Mouse (Mus musculus) ES-Bruce4 (cell line): ENCODE measurements around the gene Prpf40b.

Experiments used
- CTCF ChIP-seq: IDR thresholded peaks from one replicate; pipeline ENCODE4 v1.8.1; 2011; ENCODE audit warnings: low read depth, low read length
- EP300 ChIP-seq: IDR thresholded peaks from 2 replicates; pipeline ENCODE4 v1.6.1; 2011; ENCODE audit warnings: low read depth, low read length; ENCODE audit not compliant: insufficient read depth

DNA sequence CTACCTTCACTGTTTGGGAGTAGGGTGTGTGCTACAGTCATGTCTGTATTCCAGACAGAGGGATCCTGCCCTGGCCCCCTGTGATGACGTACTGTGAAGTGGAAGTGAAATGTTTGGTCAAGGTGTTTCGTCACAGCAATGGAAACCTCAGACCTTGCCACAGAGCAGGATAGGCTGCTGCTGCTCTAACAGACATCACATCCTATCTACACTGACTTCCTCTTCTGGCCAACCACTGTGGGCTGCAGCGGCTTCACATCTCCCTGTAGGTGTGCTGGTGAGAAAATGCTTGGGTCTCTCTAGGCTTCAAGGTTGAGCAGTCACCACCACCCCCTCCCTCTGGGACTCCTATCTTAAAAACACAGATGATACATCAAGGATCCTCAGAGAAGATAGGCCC lies 46.2 kb downstream of the Prpf40b start:
- TF ChIP-seq CTCF, result no peak
- no peak for TF ChIP-seq EP300
